Mouse (Mus musculus) lung, postnatal 0 days (tissue): ENCODE measurements around the gene 5330417C22Rik. TPM values are rescaled to one million over a fixed set of nuclear protein-coding genes. Genes with fewer than 3 reads are reported as not detected.

Experiments
- ATAC-seq: fragments of 200-750 bp; cut with Nextera tagmentation; 2 replicates; pipeline ENCODE4 v1.8.0; 2017; ENCODE audit warnings: moderate library complexity
- DNase-seq: peaks from one replicate; pipeline ENCODE4 v3.0.0-alpha.2; 2016; ENCODE audit warnings: low spot score
- H3K27ac ChIP-seq: fragments of 300-500 bp; sonication (generic); 2 replicates; pipeline ENCODE4 v1.5.1; 2014; ENCODE audit warnings: antibody characterized with exemption, mild to moderate bottlenecking, low read length, mixed read lengths
- H3K27me3 ChIP-seq: fragments of 300-500 bp; sonication (generic); replicated peaks from 2 replicates; pipeline ENCODE4 v1.6.1; 2014; ENCODE audit warnings: low read length, mixed read lengths; ENCODE audit not compliant: insufficient read depth
- H3K36me3 ChIP-seq: fragments of 300-500 bp; sonication (generic); 2 replicates; pipeline ENCODE4 v1.6.1; 2014; ENCODE audit warnings: low read length, mixed read lengths; ENCODE audit not compliant: insufficient read depth
- H3K4me1 ChIP-seq: fragments of 300-500 bp; sonication (generic); 2 replicates; pipeline ENCODE4 v1.6.1; 2014; ENCODE audit warnings: antibody characterized with exemption, low read depth, low read length, mixed read lengths; ENCODE audit not compliant: insufficient read depth
- H3K4me2 ChIP-seq: fragments of 300-500 bp; sonication (generic); replicated peaks from 2 replicates; pipeline ENCODE4 v1.6.1; 2014; ENCODE audit warnings: low read depth, mild to moderate bottlenecking, low read length, moderate library complexity, mixed read lengths
- H3K4me3 ChIP-seq: fragments of 300-500 bp; sonication (generic); 2 replicates; pipeline ENCODE4 v1.5.1; 2014; ENCODE audit warnings: low read depth, low read length
- H3K9ac ChIP-seq: fragments of 300-500 bp; sonication (generic); replicated peaks from 2 replicates; pipeline ENCODE4 v1.6.1; 2014; ENCODE audit warnings: low read depth, mild to moderate bottlenecking
- H3K9me3 ChIP-seq: fragments of 300-500 bp; sonication (generic); 2 replicates; pipeline ENCODE4 v1.6.1; 2016; ENCODE audit warnings: low read length, mixed read lengths
- CTCF ChIP-seq: IDR thresholded peaks from 2 replicates; pipeline ENCODE4 v1.5.1; 2016; ENCODE audit warnings: antibody characterized with exemption, mild to moderate bottlenecking
- EP300 ChIP-seq: IDR thresholded peaks from 2 replicates; pipeline ENCODE4 v1.6.1; 2016; ENCODE audit warnings: antibody characterized with exemption, mild to moderate bottlenecking, control low read depth
- WGBS: fragments of 180-500 bp; shearing (Covaris S2); extraction: QIAGEN DNeasy Blood & Tissue Kit; methylation state at CpG from one replicate; pipeline ENCODE4 v1.1.7; 2014; 5-methylcytosine and 5-hydroxymethylcytosine counted together
- polyA plus RNA-seq: library from polyadenylated mRNA; unstranded; fragments of >200 nt; fragmentation: Nextera tagmentation; extraction: Ambion mirVana; gene quantifications from 2 replicates; pipeline ENCODE4 v1.2.1, GENCODE M21; 2015

Gene 5330417C22Rik
- polyA plus RNA-seq, 1 experiment from 2014 or later, result 45.7 TPM

- Histone ChIP-seq H3K9ac (no peak overlapping the region), H3K4me1 (no peaks in the 10 kb centered on the region), H3K4me3 (no peak overlapping the region), H3K27ac (peak overlapping the region; percentile 38), H3K27me3 (no peaks in the 10 kb centered on the region), H3K36me3 (no peaks in the 10 kb centered on the region), H3K4me2 (peak overlapping the region; percentile 46), H3K9me3 (no peaks in the 10 kb centered on the region)
- no peak for TF ChIP-seq EP300
- TF ChIP-seq CTCF, result no peak
- ATAC-seq (peak; percentile 72), DNase-seq (peak; percentile 35)
- WGBS, result 34% methylated on average over 14 of the region's 14 CpGs
These were observed 78.0 kb downstream of the 5330417C22Rik start for GRCm38 (mm10) chr3:108458380-108458779.

- ATAC-seq, result no peak
- H3K9me3 ChIP-seq, result no peaks in the 10 kb centered on the region
- TF ChIP-seq CTCF, result no peak
- TF ChIP-seq EP300, result no peak
- H3K4me3 ChIP-seq, result no peak overlapping the region
- H3K4me1 ChIP-seq, result no peaks in the 10 kb centered on the region
- DNase-seq, result no peak
- 59% methylated on average over 1 of the region's 1 CpGs for WGBS
- no peaks in the 10 kb centered on the region for H3K36me3 ChIP-seq
- H3K9ac ChIP-seq, result no peak overlapping the region
- H3K27ac ChIP-seq, result no peak overlapping the region
- H3K27me3 ChIP-seq, result no peaks in the 10 kb centered on the region
- no peak overlapping the region for H3K4me2 ChIP-seq
These were observed 82.2 kb downstream of the 5330417C22Rik start for GRCm38 (mm10) chr3:108454172-108454571.

- no peaks in the 10 kb centered on the region for H3K9me3 ChIP-seq
- no peaks in the 10 kb centered on the region for H3K4me1 ChIP-seq
- no peak overlapping the region for H3K4me3 ChIP-seq
- TF ChIP-seq CTCF (no peak), EP300 (no peak)
- no peak overlapping the region for H3K9ac ChIP-seq
- 86% methylated on average over 2 of the region's 2 CpGs for WGBS
- H3K27ac ChIP-seq, result no peak overlapping the region
- DNase-seq (no peak), ATAC-seq (no peak)
- H3K4me2 ChIP-seq, result no peak overlapping the region
- no peaks in the 10 kb centered on the region for H3K27me3 ChIP-seq
- no peaks in the 10 kb centered on the region for H3K36me3 ChIP-seq
These were observed 84.4 kb downstream of the 5330417C22Rik start for GRCm38 (mm10) chr3:108451969-108452368.

GRCm38 (mm10) chr3:108445366-108445705 lies 91.0 kb downstream of the 5330417C22Rik start:
- WGBS, result 11% methylated on average over 6 of the region's 6 CpGs
- Histone ChIP-seq H3K27ac (peak overlapping the region; percentile 85), H3K4me3 (peak overlapping the region; percentile 80), H3K9ac (peak overlapping the region; percentile 59), H3K36me3 (no peaks in the 10 kb centered on the region), H3K9me3 (no peaks in the 10 kb centered on the region), H3K4me1 (peaks cover 14% of the 10 kb centered on the region), H3K4me2 (peak overlapping the region; percentile 75), H3K27me3 (no peaks in the 10 kb centered on the region)
- no peak for ATAC-seq
- TF ChIP-seq EP300 (no peak), CTCF (no peak)
- no peak for DNase-seq

GRCm38 (mm10) chr3:108444698-108445365 lies 91.5 kb downstream of the 5330417C22Rik start, which contains the start of gene Sars:
Sars (minus strand) TSS chr3:108445209.
- DNase-seq, result peak; percentile 97
- under 1% methylated on average over 41 of the region's 41 CpGs for WGBS
- H3K27me3 ChIP-seq, result no peaks in the 10 kb centered on the region
- H3K36me3 ChIP-seq, result no peaks in the 10 kb centered on the region
- peak within 1 kb of the TSS; percentile 85 for H3K27ac ChIP-seq
- peak within 1 kb of the TSS; percentile 80 for H3K4me3 ChIP-seq
- peak within 1 kb of the TSS; percentile 75 for H3K4me2 ChIP-seq
- no peaks in the 10 kb centered on the region for H3K9me3 ChIP-seq
- peak within 1 kb of the TSS; percentile 59 for H3K9ac ChIP-seq
- no peak for TF ChIP-seq EP300
- peak; percentile 52 for TF ChIP-seq CTCF
- ATAC-seq, result peak; percentile 98
- H3K4me1 ChIP-seq, result peaks cover 14% of the 10 kb centered on the region

- WGBS, result 10% methylated on average over 8 of the region's 8 CpGs
- Histone ChIP-seq H3K9ac (peak overlapping the region; percentile 59), H3K27me3 (no peaks in the 10 kb centered on the region), H3K36me3 (no peaks in the 10 kb centered on the region), H3K4me2 (peak overlapping the region; percentile 75), H3K27ac (peak overlapping the region; percentile 85), H3K4me1 (peaks cover 14% of the 10 kb centered on the region), H3K9me3 (no peaks in the 10 kb centered on the region), H3K4me3 (peak overlapping the region; percentile 80)
- TF ChIP-seq CTCF (no peak), EP300 (0 out of 2 replicates have a peak, but pooled peaks have one; percentile 8)
- peak; percentile 79 for DNase-seq
- ATAC-seq, result peak; percentile 56
These were observed 92.3 kb downstream of the 5330417C22Rik start for GRCm38 (mm10) chr3:108444029-108444428.
